Mouse (Mus musculus) CH12.LX (cell line): ENCODE data around the gene Trp53bp2. TPM values are rescaled to one million over a fixed set of nuclear protein-coding genes. Genes with fewer than 3 reads are reported as not detected.

Experiments
- DNase-seq: peaks from one replicate; pipeline ENCODE4 v3.0.0-alpha.2; 2013; ENCODE audit errors: extremely low read depth
- H3K27ac ChIP-seq: 2 replicates; pipeline ENCODE4 v1.5.1; 2012; ENCODE audit warnings: low read depth, mild to moderate bottlenecking, control low read depth, moderate library complexity; ENCODE audit not compliant: insufficient read depth
- H3K27me3 ChIP-seq: replicated peaks from 2 replicates; pipeline ENCODE3; 2012; ENCODE audit warnings: inconsistent platforms
- H3K36me3 ChIP-seq, 2 experiments: replicated peaks in 1 of 2; 2 replicates each; pipeline versions ENCODE3 to v1.6.1; 2012; ENCODE audit warnings: inconsistent platforms in 1 of 2, low read length in 1 of 2, mild to moderate bottlenecking in 1 of 2, mixed read lengths in 1 of 2, moderate library complexity in 1 of 2; ENCODE audit not compliant: control insufficient read depth in 1 of 2, insufficient read depth in 1 of 2
- H3K4me1 ChIP-seq, 2 experiments: 2 replicates each; pipeline ENCODE4 v1.6.1; 2012; ENCODE audit warnings: inconsistent platforms in 1 of 2, moderate library complexity in 1 of 2; ENCODE audit not compliant: insufficient read depth in 2 of 2, control insufficient read depth in 1 of 2
- H3K4me2 ChIP-seq: 2 replicates; pipeline ENCODE4 v1.6.1; 2012; ENCODE audit warnings: low read depth, mild to moderate bottlenecking, control low read depth; ENCODE audit not compliant: poor library complexity, insufficient read depth, severe bottlenecking
- H3K4me3 ChIP-seq, 3 experiments: fragments of 150-350 bp in 1 of 3; sonication (generic) in 1 of 3; replicated peaks in 1 of 3; 2 replicates each; pipeline versions ENCODE3 to v1.5.1; 2011 to 2012; ENCODE audit warnings: low read depth in 2 of 3, low read length in 2 of 3, mild to moderate bottlenecking in 2 of 3, moderate library complexity in 2 of 3, control low read depth in 1 of 3, improper control_type of control experiment in 1 of 3, inconsistent platforms in 1 of 3, mixed read lengths in 1 of 3; ENCODE audit not compliant: poor library complexity in 1 of 3
- H3K79me2 ChIP-seq: replicated peaks from 2 replicates; pipeline ENCODE4 v1.6.1; 2012; ENCODE audit warnings: mild to moderate bottlenecking, moderate library complexity; ENCODE audit not compliant: control insufficient read depth, poor library complexity, insufficient read depth, severe bottlenecking; ENCODE audit errors: extremely low read depth
- H3K9ac ChIP-seq: 2 replicates; pipeline ENCODE4 v1.6.1; 2012; ENCODE audit warnings: low read depth, mild to moderate bottlenecking, control low read depth, moderate library complexity; ENCODE audit not compliant: insufficient read depth
- H3K9me3 ChIP-seq: replicated peaks from 2 replicates; pipeline ENCODE3; 2012; ENCODE audit warnings: low read length, inconsistent platforms, mixed read lengths
- BHLHE40 ChIP-seq: IDR thresholded peaks from 2 replicates; pipeline ENCODE4 v1.6.1; 2011; ENCODE audit warnings: mild to moderate bottlenecking, low read depth, low read length, improper control_type of control experiment
- CHD1 ChIP-seq: IDR thresholded peaks from 2 replicates; pipeline ENCODE4 v1.6.1; 2012; ENCODE audit warnings: low read depth, low read length, improper control_type of control experiment, inconsistent platforms
- CHD2 ChIP-seq: IDR thresholded peaks from 2 replicates; pipeline ENCODE4 v1.6.1; 2011; ENCODE audit warnings: low read length, improper control_type of control experiment
- CTCF ChIP-seq, 2 experiments: IDR thresholded peaks in 1 of 2; conservative IDR thresholded peaks in 1 of 2; 2 replicates each; pipeline ENCODE4 v1.5.1; 2011 to 2012; ENCODE audit warnings: low read depth in 2 of 2, low read length in 2 of 2, improper control_type of control experiment in 1 of 2, inconsistent platforms in 1 of 2, mild to moderate bottlenecking in 1 of 2, moderate library complexity in 1 of 2
- E2F4 ChIP-seq: IDR thresholded peaks from 2 replicates; pipeline ENCODE4 v1.6.1; 2011; ENCODE audit warnings: low read depth, low read length, improper control_type of control experiment; ENCODE audit not compliant: insufficient replicate concordance
- ETS1 ChIP-seq: conservative IDR thresholded peaks from 2 replicates; pipeline ENCODE4 v1.6.1; 2012; ENCODE audit warnings: low read depth, mild to moderate bottlenecking, inconsistent platforms, low read length, improper control_type of control experiment, moderate library complexity
- HCFC1 ChIP-seq: IDR thresholded peaks from 2 replicates; pipeline ENCODE4 v1.6.1; 2012; ENCODE audit warnings: low read depth, mild to moderate bottlenecking, inconsistent platforms, low read length, improper control_type of control experiment
- IRF4 ChIP-seq: IDR thresholded peaks from 2 replicates; pipeline ENCODE4 v1.6.1; 2014; ENCODE audit warnings: low read depth, mild to moderate bottlenecking, inconsistent platforms, low read length, improper control_type of control experiment
- JUN ChIP-seq: IDR thresholded peaks from 2 replicates; pipeline ENCODE4 v1.6.1; 2011; ENCODE audit warnings: low read depth, mild to moderate bottlenecking, low read length, improper control_type of control experiment, moderate library complexity; ENCODE audit not compliant: insufficient read depth
- MAFK ChIP-seq: IDR thresholded peaks from 2 replicates; pipeline ENCODE4 v1.6.1; 2011; ENCODE audit warnings: low read length, improper control_type of control experiment; ENCODE audit not compliant: insufficient replicate concordance
- MAX ChIP-seq: IDR thresholded peaks from 2 replicates; pipeline ENCODE4 v1.6.1; 2011; ENCODE audit warnings: low read length, improper control_type of control experiment
- MAZ ChIP-seq: IDR thresholded peaks from 2 replicates; pipeline ENCODE4 v1.6.1; 2012; ENCODE audit warnings: low read depth, mild to moderate bottlenecking, inconsistent platforms, low read length, improper control_type of control experiment, moderate library complexity
- MYC ChIP-seq: IDR thresholded peaks from 2 replicates; pipeline ENCODE4 v1.6.1; 2011; ENCODE audit warnings: low read depth, mild to moderate bottlenecking, improper control_type of control experiment, low read length
- NRF1 ChIP-seq: IDR thresholded peaks from 2 replicates; pipeline ENCODE4 v1.6.1; 2014; ENCODE audit warnings: low read depth, mild to moderate bottlenecking, inconsistent platforms, low read length, improper control_type of control experiment, moderate library complexity
- POLR2A ChIP-seq: IDR thresholded peaks from 2 replicates; pipeline ENCODE4 v1.6.1; 2011; ENCODE audit warnings: low read depth, mild to moderate bottlenecking, improper control_type of control experiment, low read length
- RAD21 ChIP-seq: IDR thresholded peaks from 2 replicates; pipeline ENCODE4 v1.6.1; 2011; ENCODE audit warnings: low read depth, mild to moderate bottlenecking, low read length, improper control_type of control experiment, moderate library complexity
- RCOR1 ChIP-seq: conservative IDR thresholded peaks from 2 replicates; pipeline ENCODE4 v1.6.1; 2012; ENCODE audit warnings: low read depth, mild to moderate bottlenecking, inconsistent platforms, low read length, improper control_type of control experiment
- SIN3A ChIP-seq: IDR thresholded peaks from 2 replicates; pipeline ENCODE4 v1.6.1; 2012; ENCODE audit warnings: low read length, improper control_type of control experiment, inconsistent platforms
- TBP ChIP-seq: conservative IDR thresholded peaks from 2 replicates; pipeline ENCODE4 v1.6.1; 2011; ENCODE audit warnings: low read depth, low read length, improper control_type of control experiment
- UBTF ChIP-seq: IDR thresholded peaks from 2 replicates; pipeline ENCODE4 v1.6.1; 2012; ENCODE audit warnings: low read depth, mild to moderate bottlenecking, inconsistent platforms, low read length, improper control_type of control experiment, moderate library complexity
- dilution Hi-C: fragments of 300-500 bp; cut with MboI; formaldehyde crosslinking; loops from 2 replicates; pipeline ENCODE4 v1.14.3; 2020; ENCODE audit warnings: low sequenced_read_pairs; ENCODE audit not compliant: extremely low pct_unique_long_range_greater_than_20kb, extremely low pct_ligation_motif_present
- in situ Hi-C: fragments of 300-500 bp; cut with MboI; formaldehyde crosslinking; loops from 3 replicates; pipeline ENCODE4 v1.14.3; 2019; ENCODE audit warnings: low sequenced_read_pairs, low pct_ligation_motif_present, low pct_unique_long_range_greater_than_20kb, mixed read lengths
- polyA plus RNA-seq: library from polyadenylated mRNA; unstranded; fragments of >175 nt; gene quantifications from 2 replicates; pipeline ENCODE4 v1.2.1, GENCODE M21; 2012; ENCODE audit warnings: low read depth; ENCODE audit not compliant: insufficient read length
- total RNA-seq, 2 experiments: library from RNA; depleted of rRNA; stranded (reverse); fragments of 300-350 nt in 1 of 2; fragments of >200 nt in 1 of 2; gene quantifications; 2 replicates each; pipeline ENCODE4 v1.2.3; 2012 to 2014

Trp53bp2 gene
- total and polyA plus RNA-seq, 3 experiments = 1.4 to 4.7 (median 2.9) TPM

GRCm38 (mm10) chr1:182399205-182399604 is 9.8 kb upstream of the Trp53bp2 start:
- Histone ChIP-seq H3K27me3 (no peaks in the 10 kb centered on the region), H3K79me2 (no peaks in the 10 kb centered on the region), H3K36me3 (no peaks in the 10 kb centered on the region), H3K9me3 (no peaks in the 10 kb centered on the region), H3K4me1 (no peaks in the 10 kb centered on the region), H3K4me2 (no peak overlapping the region), H3K27ac (no peak overlapping the region), H3K9ac (no peak overlapping the region), H3K4me3 (no peak overlapping the region)
- TF ChIP-seq CHD2 = no peak
- no peak for TF ChIP-seq MAZ
- TF ChIP-seq TBP = no peak
- TF ChIP-seq E2F4 = no peak
- TF ChIP-seq CTCF (conservative IDR thresholded peaks at IDR 0.05 in 1 of 2, IDR thresholded peaks at IDR 0.05 in 1 of 2; ENCODE audit: low read depth in 2 of 2, low read length in 2 of 2) = no peak
- dilution Hi-C loops (no loop called here), in situ Hi-C loops (no loop called here)
- no peak for DNase-seq

- DNase-seq = no peak
- no peaks in the 10 kb centered on the region for H3K4me1 ChIP-seq
- TF ChIP-seq ETS1 (no peak), NRF1 (no peak), UBTF (no peak), JUN (no peak), IRF4 (no peak), RAD21 (no peak), MAX (no peak), MYC (no peak), CHD1 (no peak), RCOR1 (no peak), MAFK (no peak)
- TF ChIP-seq, all 38 proteins: peak for 0
- Histone ChIP-seq H3K27ac (no peak overlapping the region), H3K4me2 (no peak overlapping the region), H3K9me3 (no peaks in the 10 kb centered on the region), H3K9ac (no peak overlapping the region), H3K79me2 (no peaks in the 10 kb centered on the region), H3K36me3 (no peaks in the 10 kb centered on the region), H3K27me3 (no peaks in the 10 kb centered on the region), H3K4me3 (no peak overlapping the region)
- in situ Hi-C loops (no loop called here), dilution Hi-C loops (no loop called here)
These were observed 9.1 kb upstream of the Trp53bp2 start for GRCm38 (mm10) chr1:182399908-182400307.

- no peak overlapping the region for H3K4me3 ChIP-seq
- H3K27ac ChIP-seq = no peak overlapping the region
- H3K36me3 ChIP-seq = no peaks in the 10 kb centered on the region
- in situ Hi-C loops = no loop called here
- H3K27me3 ChIP-seq = no peaks in the 10 kb centered on the region
- TF ChIP-seq POLR2A = no peak
- TF ChIP-seq UBTF = no peak
- no peak for TF ChIP-seq BHLHE40
- no peak for TF ChIP-seq JUN
- no peak for TF ChIP-seq SIN3A
- no peak for TF ChIP-seq MAZ
- TF ChIP-seq HCFC1 = no peak
- no peak overlapping the region for H3K9ac ChIP-seq
- H3K79me2 ChIP-seq = no peaks in the 10 kb centered on the region
- H3K4me2 ChIP-seq = no peak overlapping the region
- no peak for DNase-seq
- no peaks in the 10 kb centered on the region for H3K9me3 ChIP-seq
- peaks cover 0 to 2% of the 10 kb centered on the region in 2 experiments; a peak in 2 of 4 replicates for H3K4me1 ChIP-seq
- dilution Hi-C loops = no loop called here
These were observed 5.9 kb upstream of the Trp53bp2 start for GRCm38 (mm10) chr1:182403076-182403475.
